Mouse (Mus musculus) urinary bladder, postnatal 25 days (tissue): ENCODE measurements around the gene Abt1.

Source experiments
- DNase-seq: peaks from one replicate; pipeline ENCODE4 v3.0.0; 2022; ENCODE audit warnings: low spot score

Gene Abt1

DNA sequence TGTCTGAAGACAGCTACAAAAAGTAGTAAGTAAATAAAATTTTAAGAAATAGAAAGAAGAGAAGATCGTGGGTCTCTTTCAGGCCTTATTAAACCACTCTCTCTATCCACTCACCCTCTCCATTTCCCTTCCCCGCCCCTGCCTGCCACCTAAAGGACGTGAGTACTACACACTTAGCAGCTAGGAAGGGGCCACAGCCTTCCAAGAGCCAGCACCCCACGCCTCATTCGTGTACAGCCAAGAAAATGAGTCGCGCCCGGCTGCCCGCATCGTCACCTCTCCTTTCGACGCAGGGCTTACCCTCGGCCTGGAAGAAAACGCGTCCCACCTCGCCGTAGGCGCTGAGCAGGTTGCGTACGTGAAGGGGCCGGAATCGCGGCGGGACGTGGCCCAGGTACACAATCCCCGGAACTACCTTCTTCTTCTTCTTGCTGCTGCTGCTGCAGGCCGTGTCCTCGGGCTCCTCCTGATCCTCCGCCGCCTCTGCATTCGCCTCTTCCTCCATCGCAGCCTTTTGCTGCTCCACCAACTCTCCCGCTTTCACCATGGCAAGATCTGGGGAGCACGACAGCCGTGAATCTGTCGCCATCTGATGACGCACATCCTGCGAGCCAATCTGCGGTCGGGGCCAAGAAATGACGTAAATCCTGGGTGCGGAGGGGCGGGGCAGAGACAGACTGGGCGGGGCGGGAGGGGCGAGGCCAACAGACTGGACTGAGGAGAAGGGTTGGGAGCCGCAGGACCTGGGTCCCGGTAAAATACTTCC is at the start of gene Abt1:
Abt1 (minus strand) TSS at position 581 of the 766 bp plus-strand sequence.
- DNase-seq: peak; percentile 95

DNA sequence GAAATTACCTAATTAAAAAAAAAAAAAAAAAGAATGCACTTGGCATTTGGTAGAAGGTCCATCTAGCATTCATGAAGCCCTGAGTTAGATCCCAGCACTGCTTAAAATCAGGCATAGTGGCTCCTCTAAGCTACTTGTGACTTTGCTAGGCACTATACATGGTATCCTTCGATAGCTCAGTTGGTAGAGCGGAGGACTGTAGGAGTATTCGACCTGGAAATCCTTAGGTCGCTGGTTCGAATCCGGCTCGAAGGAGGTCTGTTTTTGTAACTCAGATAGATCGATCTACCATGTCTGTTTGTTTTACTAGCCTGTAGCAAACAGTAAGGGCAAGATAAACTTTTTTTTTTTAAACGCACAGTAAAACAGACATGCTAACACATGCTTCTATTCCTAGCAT is 43.2 kb upstream of the Abt1 start:
- DNase-seq: peak; percentile 62

DNA sequence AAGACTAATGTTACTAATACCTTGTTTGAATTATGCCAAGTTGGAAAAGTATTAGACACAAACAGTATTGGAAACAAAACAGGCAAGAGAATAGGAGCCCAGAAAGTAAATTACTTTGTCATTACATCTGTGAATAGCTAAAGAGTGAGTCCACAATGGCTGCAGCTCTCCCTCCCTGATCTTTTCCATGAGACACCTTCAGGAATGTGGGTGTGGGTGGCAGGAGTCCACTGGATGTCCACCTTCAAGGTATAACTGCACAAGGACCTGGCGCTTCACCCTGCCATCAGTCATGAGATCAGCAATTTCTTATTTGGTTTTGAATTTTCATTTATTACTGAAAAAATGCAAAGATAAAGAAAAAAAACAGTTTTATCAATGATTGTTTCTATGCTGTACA is 42.6 kb upstream of the Abt1 start:
- no peak for DNase-seq

DNA sequence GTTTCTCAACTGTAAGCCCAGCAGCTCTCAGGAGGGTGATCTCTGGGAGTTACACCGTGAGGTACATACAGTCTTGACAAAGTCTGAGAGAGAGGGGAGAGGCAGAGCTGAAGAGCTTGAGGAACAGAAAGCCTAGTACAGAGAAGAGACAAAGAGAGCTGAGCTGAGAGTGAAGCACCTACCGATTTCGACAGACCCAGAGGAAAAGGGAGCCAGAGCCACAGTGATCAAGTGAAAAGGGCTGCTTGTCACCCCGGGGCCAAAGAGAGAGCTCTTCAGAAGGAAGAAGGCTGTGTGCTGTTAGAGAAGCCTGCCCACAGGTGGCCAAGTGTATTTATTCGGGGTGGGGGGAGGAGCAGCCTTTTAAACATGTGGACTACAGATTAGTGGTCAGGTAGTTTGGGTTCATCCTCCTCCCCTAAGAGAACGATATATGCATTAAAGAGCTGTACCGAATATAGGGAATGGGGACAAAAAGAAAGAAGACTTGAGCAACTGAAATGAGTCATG is 42.0 kb upstream of the Abt1 start, which contains the start of gene Btn1a1:
Btn1a1 (minus strand) TSS at position 302 of the 510 bp plus-strand sequence.
- no peak for DNase-seq

DNA sequence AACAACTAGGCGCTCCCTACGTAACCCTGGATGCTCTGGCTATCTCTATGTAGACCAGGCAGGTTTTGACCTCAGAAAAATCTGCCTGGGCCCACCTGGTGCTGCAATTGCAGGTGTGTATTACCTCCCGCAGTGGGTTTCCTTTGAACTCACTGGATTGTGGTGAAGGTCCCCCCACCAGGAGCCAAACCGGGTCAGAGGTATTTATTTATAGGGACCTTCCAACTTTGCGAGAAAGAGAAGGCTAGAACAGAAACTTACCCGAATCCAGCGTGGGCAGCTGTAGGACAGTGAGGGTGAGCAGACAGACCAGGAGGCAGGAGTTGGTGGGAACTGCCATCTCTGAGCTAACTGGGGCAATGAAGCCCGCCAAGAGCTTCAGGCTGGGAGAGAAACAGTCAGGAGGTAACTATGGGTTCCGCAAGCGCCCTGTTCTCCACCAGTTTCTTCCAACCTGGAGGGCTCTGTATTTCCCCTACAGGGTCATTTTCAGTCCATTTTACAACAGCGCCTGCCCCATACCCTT is 41.2 kb upstream of the Abt1 start:
- DNase-seq: no peak

DNA sequence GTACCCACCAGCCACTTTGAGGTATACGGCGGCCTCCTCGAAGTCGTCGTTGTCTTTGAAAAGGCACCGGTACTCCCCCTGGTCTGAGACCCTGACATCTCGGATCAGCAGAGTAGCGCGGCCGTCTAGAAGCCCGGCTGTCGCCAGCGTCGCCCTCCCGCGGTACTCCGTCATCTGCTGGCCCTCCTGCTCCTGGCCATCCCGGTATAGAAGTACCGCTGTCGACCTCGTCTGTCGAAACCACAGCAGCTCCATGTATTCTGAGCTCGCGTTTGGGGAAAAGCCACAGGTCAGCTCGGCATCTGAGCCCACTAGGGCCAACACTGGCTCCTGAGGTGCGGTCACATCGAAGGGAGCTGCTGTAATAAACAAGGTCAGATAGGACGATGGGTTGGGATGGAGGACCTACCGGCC is 40.6 kb upstream of the Abt1 start:
- peak; percentile 15 for DNase-seq

- peak; percentile 62 for DNase-seq
These were observed 39.9 kb upstream of the Abt1 start for GRCm38 (mm10) chr13:23463381-23464223.

GRCm38 (mm10) chr13:23462669-23463068 is 39.0 kb upstream of the Abt1 start:
- no peak for DNase-seq

DNA sequence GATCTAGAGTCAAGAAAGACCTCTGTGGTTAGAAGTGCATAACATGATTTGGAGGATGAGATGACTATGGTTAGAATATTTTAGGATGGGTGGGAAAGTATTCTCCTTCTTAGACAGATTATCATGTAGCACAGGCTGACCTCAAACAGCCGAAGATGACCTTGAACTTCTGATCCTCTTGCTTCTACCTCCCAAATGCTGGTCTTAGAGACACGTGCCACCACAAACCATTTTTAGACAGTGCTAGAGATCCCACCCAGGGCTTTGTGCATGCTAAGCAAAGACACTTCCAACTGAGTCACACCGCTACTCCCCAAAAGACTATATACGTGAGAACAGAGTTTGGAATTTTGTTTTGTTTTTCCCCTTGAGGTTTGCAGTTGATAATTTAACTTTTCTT is 38.4 kb upstream of the Abt1 start:
- no peak for DNase-seq

GRCm38 (mm10) chr13:23459264-23459846 is 35.7 kb upstream of the Abt1 start:
- DNase-seq: no peak

GRCm38 (mm10) chr13:23453926-23454325 is 30.3 kb upstream of the Abt1 start:
- no peak for DNase-seq

- peak; percentile 62 for DNase-seq
These were observed 29.7 kb upstream of the Abt1 start for GRCm38 (mm10) chr13:23453362-23453862.

DNA sequence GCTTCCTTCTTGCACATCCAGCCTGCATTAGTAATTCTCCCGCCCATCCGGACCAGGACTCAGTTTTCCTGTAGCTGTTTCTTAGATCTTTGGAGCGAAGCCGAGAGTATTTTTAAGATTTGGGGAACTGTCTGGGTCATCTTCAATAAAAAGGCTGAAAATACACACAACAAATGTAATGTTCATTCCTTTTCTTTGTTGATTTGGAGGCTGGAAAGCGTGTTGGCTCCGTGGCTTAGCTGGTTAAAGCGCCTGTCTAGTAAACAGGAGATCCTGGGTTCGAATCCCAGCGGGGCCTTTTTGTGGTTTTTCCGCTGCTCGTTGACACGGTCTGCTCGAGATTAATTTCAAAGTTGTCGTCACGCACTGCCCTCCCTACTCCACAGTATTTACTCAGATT is 26.7 kb upstream of the Abt1 start:
- DNase-seq: peak; percentile 71

GRCm38 (mm10) chr13:23449235-23450095 is 25.8 kb upstream of the Abt1 start:
- DNase-seq: no peak

DNA sequence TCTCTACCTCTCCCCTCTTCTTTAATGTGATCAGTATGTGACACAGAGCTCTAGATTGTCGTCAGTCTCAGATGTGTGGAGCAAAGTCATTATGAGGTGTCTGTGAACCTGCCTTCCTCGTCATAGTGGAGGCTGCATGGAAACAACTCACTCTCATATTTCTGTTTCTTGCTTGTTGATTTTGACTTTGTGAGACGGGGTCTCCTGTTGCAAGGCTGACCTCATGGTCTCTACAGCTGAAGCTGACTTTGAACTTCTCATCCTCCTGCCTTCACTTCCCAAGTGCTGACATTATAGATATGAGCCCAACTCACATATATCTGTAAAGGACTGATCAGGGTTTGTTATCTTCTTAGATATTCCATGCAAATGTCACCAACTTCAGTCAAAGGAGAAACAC is 25.1 kb upstream of the Abt1 start:
- no peak for DNase-seq

DNA sequence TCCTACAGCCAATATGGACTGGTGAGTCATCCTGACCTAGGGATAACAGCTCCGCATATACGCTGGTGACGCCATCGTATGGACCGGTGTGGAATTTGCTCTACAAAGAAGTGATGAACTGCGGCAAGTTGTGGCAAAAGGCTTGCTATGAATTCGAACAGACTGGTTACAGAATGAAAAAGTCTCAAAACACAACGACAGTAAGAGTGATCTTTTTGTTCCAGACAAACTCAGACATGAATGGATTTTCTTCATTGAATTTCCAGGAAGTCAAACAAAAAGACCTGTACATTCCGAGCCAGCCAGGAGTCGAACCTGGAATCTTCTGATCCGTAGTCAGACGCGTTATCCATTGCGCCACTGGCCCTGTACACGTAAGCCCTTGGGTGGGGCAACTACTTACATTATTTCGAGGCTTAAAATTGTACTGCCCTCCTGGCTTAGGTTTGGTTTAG is 22.9 kb upstream of the Abt1 start:
- DNase-seq: peak; percentile 65

- peak; percentile 88 for DNase-seq
These were observed 22.1 kb upstream of the Abt1 start for GRCm38 (mm10) chr13:23445561-23446320.

DNA sequence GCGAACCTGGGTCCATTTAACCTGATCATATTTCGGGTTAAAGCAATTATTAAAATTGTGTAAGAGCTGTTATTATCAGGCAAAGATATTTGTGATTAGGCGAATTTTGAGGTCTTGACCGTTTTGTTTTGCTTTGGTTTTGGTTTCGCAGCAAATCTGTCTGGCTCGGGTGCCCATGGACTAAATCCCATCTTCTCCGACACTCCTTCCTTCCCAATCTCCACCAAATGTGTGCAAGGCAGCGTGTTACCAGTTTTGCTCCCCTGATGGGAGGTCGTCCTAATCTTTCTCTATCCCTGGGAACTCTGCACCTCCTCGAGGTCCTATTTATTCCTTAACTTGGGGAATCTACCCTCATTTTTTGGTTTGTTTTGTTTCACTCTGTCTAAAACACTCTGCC is 21.5 kb upstream of the Abt1 start:
- DNase-seq: no peak

DNA sequence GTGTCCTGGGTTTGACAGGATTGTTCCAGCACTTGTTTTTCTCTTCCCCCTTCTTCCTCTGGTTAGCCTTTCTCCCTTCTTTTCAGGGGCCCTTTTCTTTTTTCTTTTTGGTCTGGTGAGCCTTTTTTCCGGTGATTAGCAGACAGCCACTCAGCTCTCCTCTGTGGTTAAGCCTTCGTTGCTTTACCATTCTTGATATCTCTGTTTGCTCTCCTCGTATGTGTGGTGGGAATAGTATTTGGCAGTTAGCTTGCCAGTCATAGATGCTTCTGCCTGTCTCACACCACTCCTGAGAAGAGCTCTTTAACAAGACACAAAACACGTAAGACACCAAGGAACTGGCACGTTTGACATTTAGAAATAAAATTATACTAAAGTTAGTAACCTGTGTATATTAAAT is 20.8 kb upstream of the Abt1 start:
- no peak for DNase-seq

GRCm38 (mm10) chr13:23439901-23440300 is 16.2 kb upstream of the Abt1 start:
- DNase-seq: no peak
